Mouse (Mus musculus): Measurements from ENCODE around the gene Crybg3.

The Crybg3 gene

GRCm38 (mm10) chr16:59532561-59532960 is 68.2 kb downstream of the Crybg3 start:
- DNase-seq (ENCODE audit: low spot score), result no peak

GRCm38 (mm10) chr16:59531243-59531642 is 69.5 kb downstream of the Crybg3 start:
- no peak for DNase-seq (ENCODE audit: low spot score)

DNA sequence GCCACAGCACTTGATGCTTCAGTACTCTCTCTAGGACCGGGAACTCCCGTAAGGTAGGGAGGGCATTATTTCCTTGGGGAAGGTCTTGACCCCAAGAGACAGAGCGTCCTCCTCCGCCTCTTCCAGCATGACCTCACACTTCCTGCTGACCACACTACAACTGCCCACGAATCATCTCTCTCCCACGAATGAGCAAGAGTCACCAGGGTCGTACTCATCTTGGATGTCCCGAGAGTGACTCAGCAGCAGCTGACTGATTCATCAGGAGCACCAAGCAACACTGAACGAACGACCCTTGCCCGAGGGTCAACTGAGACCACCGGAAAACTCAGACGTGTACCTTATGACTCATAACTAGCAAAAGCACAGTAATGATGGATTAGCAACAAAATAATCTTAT is 71.2 kb downstream of the Crybg3 start:
- DNase-seq (ENCODE audit: low spot score), result no peak

GRCm38 (mm10) chr16:59526939-59527338 is 73.8 kb downstream of the Crybg3 start:
- no peak for DNase-seq (ENCODE audit: low spot score)

GRCm38 (mm10) chr16:59521752-59522423 is 78.9 kb downstream of the Crybg3 start:
- no peak for DNase-seq (ENCODE audit: low spot score)

- DNase-seq (ENCODE audit: low spot score), result peak; percentile 18
Measured at GRCm38 (mm10) chr16:59517447-59518219, 83.1 kb downstream of the Crybg3 start.

- DNase-seq (ENCODE audit: low spot score), result no peak
Measured at GRCm38 (mm10) chr16:59516965-59517364, 83.8 kb downstream of the Crybg3 start.

- no peak for DNase-seq (ENCODE audit: low spot score)
Measured at GRCm38 (mm10) chr16:59515169-59515568, 85.6 kb downstream of the Crybg3 start.

- no peak for DNase-seq (ENCODE audit: low spot score)
Measured at GRCm38 (mm10) chr16:59509830-59510229, 90.9 kb downstream of the Crybg3 start.

DNA sequence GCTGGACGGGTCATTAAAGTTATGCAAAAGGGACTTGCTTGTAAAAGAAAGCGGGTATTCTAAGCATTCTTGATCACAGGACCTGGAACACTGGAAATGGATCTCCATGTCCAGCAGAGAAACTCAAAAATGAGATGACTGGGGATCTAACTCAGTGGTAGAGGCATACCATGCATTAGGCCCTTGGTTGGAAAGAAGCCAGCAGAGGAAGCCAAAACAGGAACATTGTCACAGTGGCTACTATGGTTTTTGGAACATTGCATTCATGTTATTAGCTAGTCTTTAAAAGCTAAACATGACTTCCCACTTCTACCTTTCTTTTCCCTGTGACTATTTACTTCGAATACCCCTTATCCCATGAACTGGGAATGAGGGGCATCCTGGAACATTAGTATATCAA is 101.6 kb downstream of the Crybg3 start:
- no peak for DNase-seq (ENCODE audit: low spot score)

DNA sequence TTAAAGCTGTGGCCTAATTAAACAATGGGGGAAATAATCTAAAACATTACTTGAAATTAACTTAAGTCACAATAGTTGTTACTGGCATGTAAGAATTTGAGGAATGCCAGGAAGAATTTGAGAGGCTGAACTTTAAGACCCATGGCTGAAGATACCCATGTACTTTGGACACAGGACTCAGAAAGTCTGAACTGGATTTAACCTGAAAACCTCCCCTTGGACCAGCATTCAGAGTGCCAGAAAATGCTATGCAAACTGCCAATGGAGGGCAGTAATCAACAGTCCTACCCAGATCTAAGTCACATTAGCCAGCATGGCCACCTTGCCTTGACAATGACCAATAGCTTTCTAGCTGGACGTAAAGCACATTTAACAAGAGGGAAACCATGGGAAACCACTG is 102.8 kb downstream of the Crybg3 start:
- no peak for DNase-seq (ENCODE audit: low spot score)

DNA sequence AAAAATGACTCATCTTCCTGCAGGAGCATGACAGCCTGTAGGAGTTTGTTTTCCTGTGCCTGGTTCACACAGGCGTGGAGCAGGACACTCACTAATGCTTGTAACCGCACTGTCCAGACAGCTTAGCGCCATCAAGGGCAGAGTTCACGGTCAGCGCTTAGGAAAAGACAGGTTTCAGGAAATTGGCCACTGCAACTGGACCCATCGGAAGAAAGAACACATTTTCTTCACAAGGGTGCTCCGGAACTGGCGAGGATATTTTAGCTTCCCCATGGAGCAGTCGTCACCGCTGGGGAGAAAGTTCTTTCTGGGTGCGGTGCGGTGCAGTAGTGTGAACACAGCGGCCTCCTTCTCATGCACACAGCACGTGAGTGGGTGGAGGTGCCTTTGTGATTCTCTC is 107.6 kb downstream of the Crybg3 start:
- DNase-seq (ENCODE audit: low spot score), result no peak

DNA sequence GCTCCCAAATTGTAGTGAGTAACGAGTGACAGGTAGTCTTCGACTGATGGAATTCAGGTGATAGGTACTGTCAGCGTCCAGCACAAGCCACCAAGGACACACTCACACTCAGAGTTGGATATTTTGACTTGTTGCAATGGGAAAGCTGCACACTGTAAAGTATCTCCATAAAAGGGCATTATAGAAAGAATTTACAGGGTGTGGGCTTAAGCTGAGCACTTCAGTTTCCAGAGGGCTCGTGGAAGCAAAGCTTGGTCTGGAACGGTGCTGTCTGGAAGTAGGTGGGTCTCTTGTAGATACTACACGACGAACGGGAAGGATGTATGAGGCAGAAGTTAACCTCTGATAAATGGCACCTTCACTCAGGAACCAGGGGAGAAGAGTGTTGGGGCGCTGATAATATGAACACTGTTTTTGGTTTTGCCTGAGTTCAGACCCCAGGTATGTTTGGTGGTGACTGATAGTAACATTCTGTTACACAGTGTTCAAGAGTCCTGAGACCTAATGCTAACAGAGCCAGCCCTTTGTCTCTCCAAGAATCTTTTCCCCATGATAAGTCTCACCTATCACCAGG is 112.7 kb downstream of the Crybg3 start:
- DNase-seq (ENCODE audit: low spot score), result no peak

GRCm38 (mm10) chr16:59487239-59487638 is 113.5 kb downstream of the Crybg3 start:
- no peak for DNase-seq (ENCODE audit: low spot score)

DNA sequence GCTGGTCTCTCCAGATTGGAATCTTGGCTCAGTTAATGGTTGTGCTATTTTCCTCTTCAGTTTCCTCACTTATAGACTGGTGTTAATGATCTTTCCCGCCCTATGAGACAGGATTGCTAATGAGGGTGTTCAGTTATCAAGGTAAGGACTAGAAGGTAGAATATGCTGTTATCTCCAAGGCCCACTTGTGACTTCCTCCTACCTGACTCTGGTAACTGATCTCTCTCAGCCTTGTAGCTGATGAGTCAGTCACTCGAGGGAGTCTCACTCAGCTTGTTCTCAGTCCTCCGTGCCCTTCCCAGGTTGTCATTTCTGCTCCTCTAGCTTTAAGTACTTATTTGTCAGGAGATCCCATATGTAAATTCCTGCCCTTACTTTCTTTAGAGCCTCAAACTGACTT is 122.8 kb downstream of the Crybg3 start:
- DNase-seq (ENCODE audit: low spot score), result no peak

DNA sequence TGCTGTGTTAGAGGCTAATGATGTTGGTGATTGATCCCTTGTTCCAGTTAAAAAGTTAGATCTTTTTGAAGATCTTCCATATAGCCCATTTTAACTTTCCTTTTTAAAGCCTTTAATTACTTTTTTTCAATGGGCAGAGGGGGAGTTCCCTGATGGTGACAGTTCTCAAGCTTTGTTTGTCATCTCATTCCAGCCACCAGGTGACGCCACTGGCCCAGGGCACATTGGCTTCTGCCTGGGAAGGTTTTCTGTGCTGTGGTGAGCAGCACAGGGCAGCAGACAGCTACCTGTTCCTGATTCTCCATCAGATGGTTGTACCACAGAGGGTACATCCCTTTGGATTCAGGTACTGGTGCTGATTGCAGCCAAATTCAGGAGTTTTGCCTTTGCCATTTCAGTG is 126.0 kb downstream of the Crybg3 start:
- peak; percentile 57 for DNase-seq (ENCODE audit: low spot score)

DNA sequence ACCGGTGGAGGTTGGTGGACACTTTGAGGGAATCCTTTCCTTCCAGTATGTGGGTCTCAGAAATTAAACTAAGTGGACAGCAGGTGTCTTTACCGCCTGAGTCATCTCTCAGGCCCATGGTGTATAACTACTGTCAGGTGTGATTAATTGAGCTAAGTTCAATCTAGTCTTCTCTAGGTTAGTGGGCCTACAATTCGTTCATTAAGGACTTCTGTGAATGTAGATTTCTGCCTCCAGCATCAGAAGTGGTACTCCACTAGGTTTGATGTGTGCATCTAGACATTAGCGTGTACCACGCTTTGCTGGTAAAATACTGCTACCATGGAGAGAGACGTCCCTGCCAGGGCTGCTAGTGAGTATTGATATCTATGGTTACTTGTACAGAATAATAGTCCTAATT is 128.2 kb downstream of the Crybg3 start:
- DNase-seq (ENCODE audit: low spot score), result no peak

DNA sequence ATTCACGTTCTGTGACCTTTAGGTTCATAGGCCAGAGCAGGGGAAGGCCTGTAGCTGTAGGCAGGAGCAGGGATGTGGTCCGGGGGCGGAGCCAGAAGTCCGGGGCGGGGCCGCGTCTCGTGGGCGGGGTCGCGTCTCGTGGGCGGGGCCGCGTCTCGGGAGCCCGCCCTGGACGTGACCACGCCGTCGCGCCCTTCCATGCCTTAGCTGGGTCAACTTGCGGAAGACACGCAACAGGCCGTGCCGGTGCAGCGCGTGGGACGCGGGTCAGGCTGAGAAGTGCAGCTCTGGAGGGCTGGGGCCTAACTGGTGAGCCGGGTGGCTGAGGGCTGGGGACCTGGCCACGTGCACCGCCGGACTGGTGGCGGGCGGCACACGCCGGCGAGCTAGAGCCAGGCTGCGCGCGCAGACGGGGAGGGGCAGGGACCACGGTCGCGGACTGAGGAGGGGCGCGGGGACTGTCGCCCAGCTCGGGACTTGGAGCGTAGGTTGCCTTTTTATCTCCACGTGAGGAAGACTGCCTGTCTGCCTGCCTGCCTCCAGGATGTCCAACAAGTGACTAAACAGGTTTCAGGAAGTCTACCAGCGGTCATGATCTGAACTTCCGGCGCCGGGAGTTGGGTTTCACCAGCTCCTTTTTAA is 129.0 kb downstream of the Crybg3 start, which contains the start of gene Riox2:
Riox2 (plus strand) TSS at position 139 of the 642 bp plus-strand sequence.
- DNase-seq (ENCODE audit: low spot score), result peak; percentile 74

DNA sequence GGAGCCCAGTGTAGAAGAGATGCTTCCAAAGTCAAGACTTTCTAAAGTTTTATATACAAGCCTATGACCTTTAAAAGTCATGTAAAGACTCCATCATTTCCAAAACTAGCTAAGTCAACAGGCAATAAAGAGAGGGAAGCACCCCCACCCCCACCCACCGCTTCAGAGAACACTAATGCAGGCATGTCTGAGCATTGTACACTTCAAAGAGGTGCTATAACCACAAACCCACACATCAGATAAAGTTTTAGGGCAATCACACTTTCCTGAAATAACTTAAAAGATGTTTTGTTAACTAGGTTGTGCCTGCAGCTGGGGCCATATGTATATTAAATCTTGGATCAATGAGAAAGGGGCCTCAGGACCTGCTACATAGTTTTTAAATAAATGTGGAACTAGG is 130.9 kb downstream of the Crybg3 start:
- no peak for DNase-seq (ENCODE audit: low spot score)

- no peak for DNase-seq (ENCODE audit: low spot score)
Measured at GRCm38 (mm10) chr16:59463973-59464372, 136.8 kb downstream of the Crybg3 start.

- DNase-seq (ENCODE audit: low spot score), result no peak
Measured at GRCm38 (mm10) chr16:59463567-59463966, 137.2 kb downstream of the Crybg3 start.

DNA sequence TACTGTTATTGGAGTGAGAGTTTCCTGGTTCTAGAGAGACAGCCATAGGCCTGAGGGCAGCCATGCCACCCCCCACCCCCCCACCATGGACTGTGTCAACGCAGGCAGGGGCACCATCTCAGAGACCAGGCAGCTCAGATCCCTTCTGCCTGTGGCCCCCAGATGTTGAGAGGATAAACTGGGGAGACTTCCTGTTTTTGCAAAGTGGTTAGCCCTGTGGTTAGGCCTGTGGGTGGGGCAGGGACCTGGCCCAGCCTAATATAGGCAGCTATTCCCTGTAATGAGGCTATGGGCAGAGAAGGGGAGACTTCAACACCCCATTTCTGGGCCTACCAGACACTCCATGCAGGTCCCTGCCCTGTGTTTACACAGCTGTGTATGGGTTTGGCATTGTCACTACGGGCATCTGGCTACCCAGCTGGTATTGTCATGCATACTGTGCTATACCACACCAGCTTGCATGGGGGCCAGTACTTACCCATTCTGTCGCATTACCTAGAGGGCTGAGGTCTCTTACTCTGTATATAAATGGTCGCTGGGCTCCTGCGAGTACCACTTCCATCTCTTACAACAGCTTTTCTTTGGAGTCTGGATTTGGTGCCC is 141.4 kb downstream of the Crybg3 start:
- peak; percentile 40 for DNase-seq (ENCODE audit: low spot score)

Data from lung, postnatal 25 days (tissue).